Mouse (Mus musculus) limb, embryonic 14.5 days (tissue): ENCODE results near the gene Cep112. TPM values are rescaled to one million over a fixed set of nuclear protein-coding genes. Genes with fewer than 3 reads are reported as not detected.

ENCODE experiments used
- ATAC-seq: fragments of 200-750 bp; cut with Nextera tagmentation; 2 replicates; pipeline ENCODE4 v1.8.0; 2017; ENCODE audit warnings: low read depth, moderate number of reproducible peaks, moderate TSS enrichment; ENCODE audit not compliant: low FRiP score
- DNase-seq: peaks from one replicate; pipeline ENCODE4 v3.0.0-alpha.2; 2015; ENCODE audit warnings: low spot score
- H3K27ac ChIP-seq: fragments of 300-500 bp; sonication (generic); replicated peaks from 2 replicates; pipeline ENCODE4 v1.5.1; 2014; ENCODE audit warnings: low read depth, mild to moderate bottlenecking, low read length, moderate library complexity, mixed read lengths
- H3K27me3 ChIP-seq: fragments of 300-500 bp; sonication (generic); 2 replicates; pipeline ENCODE4 v1.6.1; 2014; ENCODE audit warnings: low read length, mixed read lengths; ENCODE audit not compliant: control insufficient read depth, insufficient read depth
- H3K36me3 ChIP-seq: fragments of 300-500 bp; sonication (generic); 2 replicates; pipeline ENCODE4 v1.6.1; 2014; ENCODE audit warnings: mild to moderate bottlenecking, low read length, moderate library complexity, mixed read lengths; ENCODE audit not compliant: control insufficient read depth, insufficient read depth
- H3K4me1 ChIP-seq: fragments of 300-500 bp; sonication (generic); 2 replicates; pipeline ENCODE4 v1.6.1; 2014; ENCODE audit warnings: antibody characterized with exemption, low read length, mixed read lengths; ENCODE audit not compliant: control insufficient read depth, insufficient read depth
- H3K4me2 ChIP-seq: fragments of 300-500 bp; sonication (generic); replicated peaks from 2 replicates; pipeline ENCODE4 v1.6.1; 2014; ENCODE audit warnings: low read depth, mild to moderate bottlenecking, low read length, moderate library complexity; ENCODE audit not compliant: severe bottlenecking
- H3K4me3 ChIP-seq: fragments of 300-500 bp; sonication (generic); replicated peaks from 2 replicates; pipeline ENCODE4 v1.5.1; 2014; ENCODE audit warnings: low read length
- H3K9ac ChIP-seq: fragments of 300-500 bp; sonication (generic); 2 replicates; pipeline ENCODE4 v1.6.1; 2014; ENCODE audit warnings: mild to moderate bottlenecking, low read depth, low read length, moderate library complexity; ENCODE audit not compliant: severe bottlenecking
- H3K9me3 ChIP-seq: fragments of 300-500 bp; sonication (generic); 2 replicates; pipeline ENCODE4 v1.6.1; 2016; ENCODE audit warnings: low read length; ENCODE audit not compliant: control insufficient read depth
- POLR2A ChIP-seq: fragments of 200-500 bp; IDR thresholded peaks from 2 replicates; pipeline ENCODE4 v1.8.0; 2012; ENCODE audit warnings: inconsistent platforms, mild to moderate bottlenecking, moderate library complexity, borderline replicate concordance; ENCODE audit not compliant: insufficient read depth, insufficient read length; ENCODE audit errors: extremely low read depth
- WGBS: fragments of 180-500 bp; shearing (Covaris S2); extraction: QIAGEN DNeasy Blood & Tissue Kit; methylation state at CpG from one replicate; pipeline ENCODE4 v1.1.7; 2014; 5-methylcytosine and 5-hydroxymethylcytosine counted together
- polyA plus RNA-seq, 2 experiments: library from polyadenylated mRNA; depleted of rRNA in 1 of 2; stranded (reverse) in 1 of 2; unstranded in 1 of 2; fragments of >200 nt; fragmentation: Nextera tagmentation in 1 of 2; extraction: Ambion mirVana in 1 of 2; gene quantifications; 2 replicates each; pipeline versions ENCODE4 v1.2.1 to v1.2.3; 2012 to 2014

Cep112 gene
- polyA plus RNA-seq, 2 experiments: 9.0 to 17.3 TPM

GRCm38 (mm10) chr11:108798398-108798797 lies 373.4 kb downstream of the Cep112 start:
- no peaks in the 10 kb centered on the region for H3K9me3 ChIP-seq
- no peaks in the 10 kb centered on the region for H3K27me3 ChIP-seq
- WGBS: 79% methylated on average over 5 of the region's 5 CpGs
- no peak overlapping the region for H3K4me2 ChIP-seq
- no peak overlapping the region for H3K4me3 ChIP-seq
- ATAC-seq (no peak), DNase-seq (no peak)
- H3K9ac ChIP-seq: no peak overlapping the region
- no peak for TF ChIP-seq POLR2A
- H3K36me3 ChIP-seq: no peaks in the 10 kb centered on the region
- H3K4me1 ChIP-seq: 0 out of 2 replicates have a peak, but pooled peaks cover 3% of the 10 kb centered on the region
- H3K27ac ChIP-seq: no peak overlapping the region

GRCm38 (mm10) chr11:108799695-108800094 lies 374.7 kb downstream of the Cep112 start:
- H3K4me1 ChIP-seq: 0 out of 2 replicates have a peak, but pooled peaks cover 3% of the 10 kb centered on the region
- H3K27me3 ChIP-seq: no peaks in the 10 kb centered on the region
- no peak for DNase-seq
- TF ChIP-seq POLR2A: no peak
- H3K4me2 ChIP-seq: no peak overlapping the region
- 35% methylated on average over 3 of the region's 3 CpGs for WGBS
- H3K36me3 ChIP-seq: no peaks in the 10 kb centered on the region
- no peak for ATAC-seq
- H3K9me3 ChIP-seq: no peaks in the 10 kb centered on the region
- no peak overlapping the region for H3K27ac ChIP-seq
- no peak overlapping the region for H3K9ac ChIP-seq
- no peak overlapping the region for H3K4me3 ChIP-seq

- ATAC-seq (no peak), DNase-seq (no peak)
- no peaks in the 10 kb centered on the region for H3K9me3 ChIP-seq
- no peak overlapping the region for H3K4me3 ChIP-seq
- TF ChIP-seq POLR2A: no peak
- no peak overlapping the region for H3K27ac ChIP-seq
- H3K27me3 ChIP-seq: no peaks in the 10 kb centered on the region
- no peak overlapping the region for H3K4me2 ChIP-seq
- 82% methylated on average over 3 of the region's 3 CpGs for WGBS
- 0 out of 2 replicates have a peak, but pooled peaks cover 3% of the 10 kb centered on the region for H3K4me1 ChIP-seq
- H3K9ac ChIP-seq: no peak overlapping the region
- no peaks in the 10 kb centered on the region for H3K36me3 ChIP-seq
Measured at GRCm38 (mm10) chr11:108804030-108804429, 379.0 kb downstream of the Cep112 start.

GRCm38 (mm10) chr11:108805947-108806346 lies 381.0 kb downstream of the Cep112 start:
- WGBS: 80% methylated on average over 3 of the region's 3 CpGs
- no peak for ATAC-seq
- H3K4me1 ChIP-seq: no peaks in the 10 kb centered on the region
- no peak overlapping the region for H3K27ac ChIP-seq
- no peak for TF ChIP-seq POLR2A
- H3K4me2 ChIP-seq: no peak overlapping the region
- H3K27me3 ChIP-seq: no peaks in the 10 kb centered on the region
- H3K9ac ChIP-seq: no peak overlapping the region
- H3K9me3 ChIP-seq: no peaks in the 10 kb centered on the region
- H3K36me3 ChIP-seq: no peaks in the 10 kb centered on the region
- DNase-seq: no peak
- no peak overlapping the region for H3K4me3 ChIP-seq

GRCm38 (mm10) chr11:108809626-108810025 lies 384.6 kb downstream of the Cep112 start:
- DNase-seq: no peak
- H3K9ac ChIP-seq: no peak overlapping the region
- H3K4me3 ChIP-seq: no peak overlapping the region
- no peaks in the 10 kb centered on the region for H3K9me3 ChIP-seq
- no peak overlapping the region for H3K4me2 ChIP-seq
- no peak for TF ChIP-seq POLR2A
- WGBS: 79% methylated on average over 3 of the region's 3 CpGs
- no peak for ATAC-seq
- no peaks in the 10 kb centered on the region for H3K36me3 ChIP-seq
- no peak overlapping the region for H3K27ac ChIP-seq
- H3K4me1 ChIP-seq: no peaks in the 10 kb centered on the region
- H3K27me3 ChIP-seq: no peaks in the 10 kb centered on the region

- WGBS: 33% methylated on average over 4 of the region's 4 CpGs
- no peak overlapping the region for H3K27ac ChIP-seq
Measured at GRCm38 (mm10) chr11:108821771-108822170, 396.8 kb downstream of the Cep112 start.

More at GRCm38 (mm10) chr11:108821771-108822170, 396.8 kb downstream of the Cep112 start:
- Histone ChIP-seq H3K36me3 (no peaks in the 10 kb centered on the region), H3K4me1 (peaks cover 7% of the 10 kb centered on the region; the same call in 1 of the 2 replicates), H3K4me3 (no peak overlapping the region), H3K4me2 (no peak overlapping the region), H3K27me3 (no peaks in the 10 kb centered on the region), H3K9me3 (no peaks in the 10 kb centered on the region; the same call in 1 of the 2 replicates), H3K9ac (no peak overlapping the region)
- DNase-seq: peak; percentile 15
- no peak for TF ChIP-seq POLR2A
- peak; percentile 50 for ATAC-seq
